Mouse (Mus musculus) cortical plate, adult 2 months (tissue): ENCODE data around the gene Ucp3. TPM values are rescaled to one million over a fixed set of nuclear protein-coding genes. Genes with fewer than 3 reads are reported as not detected.

Experiments used
- H3K27ac ChIP-seq: fragments of 200-500 bp; 2 replicates; pipeline ENCODE4 v1.5.1; 2012; ENCODE audit warnings: low read length, control low read depth, inconsistent platforms; ENCODE audit not compliant: insufficient read depth
- H3K4me1 ChIP-seq: fragments of 200-500 bp; 2 replicates; pipeline ENCODE4 v1.6.1; 2011; ENCODE audit warnings: low read length; ENCODE audit not compliant: control insufficient read depth, insufficient read depth
- H3K4me3 ChIP-seq: fragments of 200-500 bp; 2 replicates; pipeline ENCODE4 v1.5.1; 2011; ENCODE audit warnings: mild to moderate bottlenecking, low read length, control low read depth; ENCODE audit not compliant: insufficient read depth
- CTCF ChIP-seq: fragments of 200-500 bp; IDR thresholded peaks from 2 replicates; pipeline ENCODE4 v1.5.1; 2011; ENCODE audit warnings: mild to moderate bottlenecking, control low read depth, low read length; ENCODE audit not compliant: insufficient read depth; ENCODE audit errors: extremely low read depth
- POLR2A ChIP-seq: fragments of 200-500 bp; IDR thresholded peaks from 2 replicates; pipeline ENCODE4 v1.6.1; 2011; ENCODE audit warnings: mild to moderate bottlenecking, low read length, control low read depth; ENCODE audit not compliant: insufficient read depth; ENCODE audit errors: extremely low read depth
- polyA plus RNA-seq: library from polyadenylated mRNA; depleted of rRNA; stranded (reverse); fragments of >200 nt; gene quantifications from 2 replicates; pipeline ENCODE4 v1.2.3, GENCODE M21; 2012

Ucp3 gene
- polyA plus RNA-seq, 1 experiment = 4.6 TPM

- Histone ChIP-seq H3K4me3 (no peak overlapping the region), H3K4me1 (peaks cover 11% of the 10 kb centered on the region), H3K27ac (no peak overlapping the region)
- TF ChIP-seq CTCF (no peak), POLR2A (no peak)
Observed at GRCm38 (mm10) chr7:100459862-100460261, 12.9 kb upstream of the Ucp3 start.

GRCm38 (mm10) chr7:100461621-100462151 is 11.1 kb upstream of the Ucp3 start:
- H3K4me1 ChIP-seq = peaks cover 14% of the 10 kb centered on the region
- no peak overlapping the region for H3K4me3 ChIP-seq
- TF ChIP-seq CTCF (no peak), POLR2A (no peak)
- H3K27ac ChIP-seq = peak overlapping the region; percentile 79

DNA sequence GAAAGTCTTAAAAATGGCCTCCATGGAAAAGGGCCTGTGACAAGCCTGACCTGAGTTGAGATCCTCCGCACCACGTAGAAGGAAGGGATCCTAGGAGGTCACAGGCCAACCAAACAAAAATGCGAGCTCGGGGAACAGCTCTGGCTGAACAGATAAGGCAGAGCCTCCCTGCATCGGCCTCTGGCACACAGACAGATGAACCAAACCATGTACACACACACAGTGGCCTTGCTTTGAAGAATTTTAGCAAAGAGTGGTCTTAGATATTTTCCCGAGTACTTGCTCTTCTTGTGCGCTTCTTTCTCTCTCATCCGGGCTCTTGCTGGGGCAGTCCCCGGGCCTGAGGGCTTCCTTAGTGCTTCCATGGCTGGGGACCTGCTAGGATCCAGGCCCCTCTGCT is 9.6 kb upstream of the Ucp3 start:
- TF ChIP-seq CTCF (no peak), POLR2A (no peak)
- Histone ChIP-seq H3K4me1 (peaks cover 14% of the 10 kb centered on the region), H3K27ac (no peak overlapping the region), H3K4me3 (no peak overlapping the region)

- TF ChIP-seq CTCF = no peak
- TF ChIP-seq POLR2A = no peak
- H3K4me3 ChIP-seq = no peak overlapping the region
- H3K4me1 ChIP-seq = peaks cover 14% of the 10 kb centered on the region
- no peak overlapping the region for H3K27ac ChIP-seq
Observed at GRCm38 (mm10) chr7:100463757-100464156, 9.0 kb upstream of the Ucp3 start.

DNA sequence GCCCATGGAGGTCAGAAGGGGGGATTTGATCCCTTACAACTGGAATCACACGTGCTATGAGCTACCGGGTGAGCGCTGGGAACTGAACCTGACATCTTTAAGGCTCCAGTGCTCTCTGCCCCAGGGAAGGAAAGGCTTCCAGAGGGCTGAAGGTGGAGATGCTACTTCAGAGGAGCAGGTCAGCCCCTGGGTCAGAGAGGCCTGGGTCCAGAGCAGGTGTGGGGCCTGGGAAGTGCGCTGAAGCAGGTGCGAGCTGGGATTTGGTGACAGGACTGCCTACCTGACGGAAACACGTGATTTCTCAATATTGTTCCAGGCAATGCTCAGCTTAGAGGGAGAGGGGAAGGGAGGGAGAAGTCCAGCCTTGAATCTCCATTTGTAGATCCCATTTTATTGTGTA is 8.5 kb upstream of the Ucp3 start:
- H3K4me1 ChIP-seq = peaks cover 14% of the 10 kb centered on the region
- no peak for TF ChIP-seq POLR2A
- no peak for TF ChIP-seq CTCF

GRCm38 (mm10) chr7:100465248-100465647 is 7.5 kb upstream of the Ucp3 start:
- H3K4me3 ChIP-seq = no peak overlapping the region
- peaks cover 12% of the 10 kb centered on the region for H3K4me1 ChIP-seq
- H3K27ac ChIP-seq = peak overlapping the region; percentile 69
- TF ChIP-seq POLR2A (no peak), CTCF (no peak)

More for the DNA sequence above, 8.5 kb upstream of the Ucp3 start:
- Histone ChIP-seq H3K4me3 (no peak overlapping the region), H3K27ac (no peak overlapping the region)

DNA sequence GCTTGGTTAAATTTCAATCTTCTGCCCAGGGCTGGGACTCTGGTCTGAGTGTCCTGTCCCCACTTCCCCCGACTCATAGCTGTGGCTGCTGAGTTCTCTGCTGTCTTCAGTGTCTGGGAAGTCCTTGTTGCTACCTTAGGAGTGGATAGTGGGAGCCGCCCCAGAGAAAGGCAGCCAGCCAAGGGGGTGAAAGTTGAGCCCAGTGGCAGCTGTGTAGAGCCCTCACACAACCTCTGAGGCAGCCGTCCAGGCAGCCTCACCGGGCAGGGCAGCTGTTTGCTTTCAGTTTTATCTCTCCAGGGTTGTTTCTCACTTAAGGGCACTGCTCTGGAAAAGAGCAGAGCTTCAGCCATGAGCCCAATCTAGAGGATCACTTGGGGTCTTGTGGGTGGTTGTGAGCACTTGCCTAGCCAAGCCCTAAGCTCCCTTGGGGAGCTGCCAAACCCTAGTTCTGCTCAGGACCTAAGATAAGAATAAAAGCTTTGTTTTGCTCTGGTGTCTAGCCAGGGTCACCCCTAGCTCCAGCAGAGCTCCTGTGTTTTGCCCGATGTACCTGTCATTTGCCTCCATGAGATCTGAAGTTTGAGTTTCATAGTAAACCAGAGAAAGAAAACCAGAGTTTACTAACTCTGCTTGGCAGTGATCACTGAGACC is 7.0 kb upstream of the Ucp3 start:
- TF ChIP-seq CTCF (no peak), POLR2A (no peak)

DNA sequence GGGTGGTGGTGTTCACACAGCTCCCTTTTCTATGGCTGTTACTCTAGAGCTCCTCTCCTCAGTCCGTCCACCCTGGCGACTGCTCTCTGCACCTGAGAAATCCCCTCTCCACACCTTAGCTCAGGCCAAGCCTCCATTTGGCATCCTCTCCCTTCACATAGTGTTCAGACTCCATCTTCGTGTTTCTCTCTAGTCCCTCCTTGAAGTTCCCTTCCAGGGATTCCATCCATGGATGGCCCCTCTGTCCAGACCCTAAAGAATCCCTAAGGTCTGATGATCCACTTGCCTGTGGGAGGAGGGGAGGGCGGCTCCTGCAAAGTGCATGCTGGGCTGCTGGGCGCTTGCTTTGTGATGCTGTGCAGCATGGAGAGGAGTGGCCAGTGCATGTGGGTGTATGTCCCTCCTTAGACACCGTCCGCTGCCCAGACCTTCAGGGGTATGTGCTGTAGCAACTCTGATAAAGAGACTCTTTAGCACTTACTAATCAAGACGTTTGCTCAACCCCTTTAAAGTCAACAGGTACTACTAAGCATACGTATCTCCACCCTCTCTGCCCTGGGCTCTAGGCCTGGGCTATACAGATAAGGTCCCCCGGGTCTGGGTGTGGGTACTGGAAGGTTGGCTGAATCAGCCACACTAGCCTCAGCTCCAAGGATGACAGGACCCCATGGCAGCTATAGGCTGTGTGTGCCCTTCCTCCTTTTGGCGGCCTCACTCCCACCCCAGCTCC is 5.8 kb upstream of the Ucp3 start:
- Histone ChIP-seq H3K4me3 (no peak overlapping the region), H3K27ac (no peak overlapping the region), H3K4me1 (peaks cover 6% of the 10 kb centered on the region)
- TF ChIP-seq POLR2A = no peak

More for the DNA sequence above, 7.0 kb upstream of the Ucp3 start:
- Histone ChIP-seq H3K4me1 (peaks cover 10% of the 10 kb centered on the region), H3K4me3 (no peak overlapping the region), H3K27ac (peak overlapping the region; percentile 69)

GRCm38 (mm10) chr7:100468761-100469160 is 4.0 kb upstream of the Ucp3 start:
- no peak overlapping the region for H3K27ac ChIP-seq
- peaks cover 6% of the 10 kb centered on the region for H3K4me1 ChIP-seq
- no peak overlapping the region for H3K4me3 ChIP-seq
- no peak for TF ChIP-seq CTCF
- TF ChIP-seq POLR2A = no peak

DNA sequence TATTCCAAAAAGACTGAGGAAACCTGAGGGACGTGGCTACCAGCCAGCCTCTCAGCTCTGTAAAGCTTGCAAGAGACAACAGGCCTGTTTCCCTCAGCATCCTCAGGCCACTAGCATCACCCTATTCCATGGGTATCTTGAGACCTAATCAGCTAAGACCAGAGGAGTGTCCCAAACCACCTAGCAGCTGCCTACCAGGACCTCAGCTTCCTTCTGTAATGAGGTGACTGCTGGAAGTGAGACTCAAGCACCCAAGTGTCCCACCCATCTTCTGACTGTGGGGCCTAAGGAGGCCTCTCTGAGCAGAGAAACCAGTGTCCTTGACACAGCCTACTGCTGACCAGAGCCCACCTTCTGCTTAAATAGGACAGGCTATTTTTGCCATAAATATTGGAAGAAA is 3.3 kb upstream of the Ucp3 start:
- TF ChIP-seq POLR2A (no peak), CTCF (no peak)
- no peak overlapping the region for H3K4me3 ChIP-seq
- no peak overlapping the region for H3K27ac ChIP-seq
- peaks cover 6% of the 10 kb centered on the region for H3K4me1 ChIP-seq
